Comparison of ENCODE assay signal across 26 mouse cellular contexts in the genomic region with DNA sequence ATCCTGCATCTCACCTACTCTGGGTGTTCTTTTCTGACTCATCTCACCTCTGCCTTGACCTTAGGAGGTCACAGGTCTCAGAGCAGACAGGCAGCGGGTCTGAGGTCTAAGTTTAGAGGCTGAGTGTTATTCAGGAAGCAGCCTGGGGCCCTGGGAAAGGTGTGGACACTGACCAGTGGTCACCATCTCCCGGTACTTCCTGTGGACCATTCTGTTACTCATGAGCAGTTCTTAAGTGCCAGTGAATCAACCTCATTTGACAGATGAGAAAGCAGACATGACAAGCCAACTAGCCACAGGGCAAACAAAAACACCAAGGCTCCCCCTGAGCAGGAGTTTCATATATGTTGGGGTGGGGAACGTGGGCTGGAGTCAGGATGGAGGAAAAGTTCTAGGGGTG. TPM values are rescaled to one million over a fixed set of nuclear protein-coding genes. Genes with fewer than 3 reads are reported as not detected.
A peak's percentile ranks its signal among the peaks of the same experiment; 100 is the strongest.
DNase-seq lines count a peak whose midpoint lies in the region; ATAC-seq and TF ChIP-seq lines count a peak whose summit lies in the region.
"Had no signal": no experiment of that assay in that cellular context is flagged by ENCODE, and none has a peak within 500 bp of the region (broad histone marks: within the 10 kb centered on the region; RNA-seq: fewer than 3 reads in every experiment).

No protein-coding gene starts in this region.

- H3K9me3 ChIP-seq in ES-E14 (ENCODE audit: control insufficient read depth, insufficient read depth, low read depth, low read length): no peaks in the 10 kb centered on the region
- H3K9me3 ChIP-seq in limb, embryonic 10.5 days (replicated peaks): no peaks in the 10 kb centered on the region
- H3K9me3 ChIP-seq: embryonic facial prominence, embryonic 12.5 days; embryonic facial prominence, embryonic 15.5 days; G1E; heart, embryonic 12.5 days; heart, embryonic 15.5 days; hindbrain, embryonic 10.5 days; hindbrain, embryonic 13.5 days; intestine, embryonic 15.5 days had no signal

- ATAC-seq in megakaryocyte, adult 5-6 weeks (ENCODE audit: poor library complexity, severe bottlenecking): no peak
- ATAC-seq: forebrain, embryonic 14.5 days; forebrain, postnatal 0 days; hindbrain, embryonic 16.5 days; intestine, embryonic 15.5 days had no signal

- no peak overlapping the region for H3K9ac ChIP-seq in ES-E14 (ENCODE audit: insufficient read depth, low read depth, low read length, poor library complexity, severe bottlenecking)
- H3K9ac ChIP-seq: embryonic facial prominence, embryonic 12.5 days; embryonic facial prominence, embryonic 15.5 days; forebrain, postnatal 0 days; heart, embryonic 12.5 days; heart, embryonic 15.5 days; hindbrain, embryonic 13.5 days; intestine, embryonic 15.5 days had no signal

- TF ChIP-seq CTCF in gastrocnemius, adult 2 months (IDR thresholded peaks at IDR 0.05): no peak

- no peak overlapping the region for H3K4me3 ChIP-seq in gastrocnemius, adult 2 months
- no peak overlapping the region for H3K4me3 ChIP-seq in ES-E14 (ENCODE audit: insufficient read depth in 1 of 2, low read depth in 1 of 2, low read length in 2 of 2, poor library complexity in 1 of 2, severe bottlenecking in 1 of 2)
- H3K4me3 ChIP-seq in limb, embryonic 10.5 days: no peak overlapping the region
- H3K4me3 ChIP-seq: embryonic facial prominence, embryonic 12.5 days; embryonic facial prominence, embryonic 15.5 days; heart, embryonic 12.5 days; heart, embryonic 15.5 days; hindbrain, embryonic 10.5 days; hindbrain, embryonic 13.5 days; intestine, embryonic 15.5 days had no signal

- DNase-seq in gastrocnemius, adult 2 months: peak; percentile 3
- DNase-seq in gastrocnemius, postnatal 36 days: no peak
- no peak for DNase-seq in ES-E14 (ENCODE audit: low read depth, low spot score)
- no peak for DNase-seq in limb, embryonic 10.5 days (ENCODE audit: low spot score)
- DNase-seq in spleen, adult 18-20 months: no peak
- DNase-seq: adrenal gland, adult 2 months; adrenal gland, postnatal 14 days; cerebellum, adult 11 months; forebrain, postnatal 0 days; gastrocnemius, postnatal 25 days; heart, postnatal 10 days; heart, postnatal 36 days; kidney, adult 11 months had no signal

- 65% methylated on average over 3 of the region's 3 CpGs for WGBS in limb, embryonic 10.5 days

- H3K27me3 ChIP-seq in limb, embryonic 10.5 days (ENCODE audit: low read depth, poor library complexity, severe bottlenecking): peaks cover 9% of the 10 kb centered on the region
- H3K27me3 ChIP-seq: embryonic facial prominence, embryonic 12.5 days; embryonic facial prominence, embryonic 15.5 days; heart, embryonic 12.5 days; heart, embryonic 15.5 days; intestine, embryonic 15.5 days had no signal

- in situ Hi-C loops in ES-E14 (cut with MboI; ENCODE audit: low sequenced_read_pairs in 2 of 2, unreplicated experiment in 2 of 2): no loop called here

- no peak overlapping the region for H3K27ac ChIP-seq in gastrocnemius, adult 2 months
- H3K27ac ChIP-seq in ES-E14 (ENCODE audit: insufficient read depth, low read depth, low read length, poor library complexity, severe bottlenecking): peak overlapping the region; percentile 30; the same call in 1 of the 2 replicates
- peak overlapping the region; percentile 31; the same call in 1 of the 2 replicates for H3K27ac ChIP-seq in limb, embryonic 10.5 days
- H3K27ac ChIP-seq: embryonic facial prominence, embryonic 12.5 days; embryonic facial prominence, embryonic 15.5 days; heart, embryonic 15.5 days; hindbrain, embryonic 10.5 days; hindbrain, embryonic 13.5 days; intestine, embryonic 15.5 days had no signal

- peaks cover 3 to 8% of the 10 kb centered on the region in 2 experiments; a peak in 3 of 4 replicates for H3K4me1 ChIP-seq in ES-E14 (ENCODE audit: control insufficient read depth in 2 of 2, insufficient read depth in 2 of 2, low read length in 2 of 2, poor library complexity in 1 of 2)
- H3K4me1 ChIP-seq in limb, embryonic 10.5 days: peaks cover 43% of the 10 kb centered on the region

- H3K36me3 ChIP-seq in ES-E14 (ENCODE audit: control insufficient read depth, insufficient read depth, low read length, poor library complexity, severe bottlenecking): no peaks in the 10 kb centered on the region
- H3K36me3 ChIP-seq in limb, embryonic 10.5 days: no peaks in the 10 kb centered on the region
- H3K36me3 ChIP-seq: embryonic facial prominence, embryonic 12.5 days; embryonic facial prominence, embryonic 15.5 days; G1E; heart, embryonic 12.5 days; heart, embryonic 15.5 days; hindbrain, embryonic 10.5 days; hindbrain, embryonic 13.5 days; intestine, embryonic 15.5 days had no signal

- intact Hi-C loops in gastrocnemius, adult 2 months (cut with DNase I): no loop called here
- intact Hi-C loops in gastrocnemius, postnatal 36 days (cut with DNase I): no loop called here

TF ChIP-seq in ES-E14, 5 proteins besides CTCF, POLR2A, EP300 and RAD21:
- no peak for TF ChIP-seq CHD2 (IDR thresholded peaks at IDR 0.05; ENCODE audit: low read depth, low read length)
- TF ChIP-seq HCFC1 (IDR thresholded peaks at IDR 0.05; ENCODE audit: borderline replicate concordance, insufficient read depth, low read length): no peak
- TF ChIP-seq MAFK (IDR thresholded peaks at IDR 0.05; ENCODE audit: insufficient read depth, low read depth, low read length): no peak
- TF ChIP-seq ZC3H11A (IDR thresholded peaks at IDR 0.05; ENCODE audit: borderline replicate concordance, low read depth, low read length): no peak
- TF ChIP-seq ZNF384 (IDR thresholded peaks at IDR 0.05; ENCODE audit: low read depth, low read length): no peak

RNA-seq across cellular contexts. Expression of gene 1600014C23Rik, which starts 38.9 kb away (rescaled TPM):
- under 1 TPM in 1 of 2 experiments, not detected in 1; 0.50 TPM for total RNA-seq in gastrocnemius, adult 2 months (2021)
- not detected for total RNA-seq in gastrocnemius, postnatal 36 days (2021)
- 0.58 TPM in 1 of 2 replicates, not detected in the other for total RNA-seq in ES-E14 (2012; rRNA removed)
- polyA plus RNA-seq in limb, embryonic 10.5 days (2016; fragmentation: Nextera tagmentation; extraction: Ambion mirVana): 0.33 TPM in 1 of 2 replicates, not detected in the other
- not detected in 2 replicates for total RNA-seq in megakaryocyte, adult 5-6 weeks (2015)
- not detected in 2 replicates for total RNA-seq in megakaryocyte, adult 5-6 weeks (2017)
- total RNA-seq: adrenal gland, adult 2 months; adrenal gland, postnatal 14 days; adrenal gland, postnatal 4 days; forebrain, postnatal 0 days; gastrocnemius, postnatal 25 days; granulocyte monocyte progenitor cell, adult 5-6 weeks; heart, postnatal 10 days; heart, postnatal 36 days had no signal
- polyA plus RNA-seq: adrenal gland, adult 2 months; embryonic facial prominence, embryonic 15.5 days; forebrain, postnatal 0 days; hindbrain, embryonic 13.5 days had no signal
